Comparison of ENCODE assay signal across 13 mouse cellular contexts in genomic region chr2:179687243-179687681, GRCm38 (mm10).
DNase-seq lines count a peak whose midpoint lies in the region; ATAC-seq and TF ChIP-seq lines count a peak whose summit lies in the region.
"Had no signal": no experiment of that assay in that cellular context is flagged by ENCODE, and none has a peak within 500 bp of the region (broad histone marks: within the 10 kb centered on the region; RNA-seq: fewer than 3 reads in every experiment).

No protein-coding gene starts in this region.

- WGBS in hindbrain, embryonic 14.5 days: 37% methylated on average over 12 of the region's 12 CpGs
- 75% methylated on average over 12 of the region's 12 CpGs for WGBS in hindbrain, embryonic 11.5 days
- WGBS in limb, embryonic 11.5 days: 8% methylated on average over 12 of the region's 12 CpGs
- WGBS in midbrain, embryonic 13.5 days: 35% methylated on average over 12 of the region's 12 CpGs
- WGBS in liver, postnatal 0 days (ENCODE audit: insufficient replicate concordance): 43% methylated on average over 12 of the region's 12 CpGs

- no peaks in the 10 kb centered on the region for H3K9me3 ChIP-seq in hindbrain, embryonic 14.5 days (ENCODE audit: control insufficient read depth, low read length)
- H3K9me3 ChIP-seq in hindbrain, embryonic 11.5 days (ENCODE audit: control insufficient read depth, low read length): no peaks in the 10 kb centered on the region
- no peaks in the 10 kb centered on the region for H3K9me3 ChIP-seq in limb, embryonic 11.5 days (ENCODE audit: control insufficient read depth, low read length)
- H3K9me3 ChIP-seq in midbrain, embryonic 13.5 days: no peaks in the 10 kb centered on the region
- no peaks in the 10 kb centered on the region for H3K9me3 ChIP-seq in liver, postnatal 0 days (ENCODE audit: low read length)
- H3K9me3 ChIP-seq: heart, embryonic 13.5 days had no signal

- no peak overlapping the region for H3K4me3 ChIP-seq in hindbrain, embryonic 14.5 days (replicated peaks; ENCODE audit: low read length)
- H3K4me3 ChIP-seq in hindbrain, embryonic 11.5 days (ENCODE audit: low read depth, low read length): no peak overlapping the region
- no peak overlapping the region for H3K4me3 ChIP-seq in limb, embryonic 11.5 days (ENCODE audit: low read depth, low read length)
- H3K4me3 ChIP-seq in midbrain, embryonic 13.5 days (replicated peaks): no peak overlapping the region
- H3K4me3 ChIP-seq in liver, postnatal 0 days (ENCODE audit: low read depth, low read length): no peak overlapping the region
- H3K4me3 ChIP-seq: erythroblast, embryonic 14.5 days; heart, embryonic 13.5 days had no signal

- no peak overlapping the region for H3K9ac ChIP-seq in hindbrain, embryonic 14.5 days
- no peak overlapping the region for H3K9ac ChIP-seq in hindbrain, embryonic 11.5 days (ENCODE audit: low read depth, low read length)
- H3K9ac ChIP-seq in limb, embryonic 11.5 days (ENCODE audit: low read length): no peak overlapping the region
- no peak overlapping the region for H3K9ac ChIP-seq in midbrain, embryonic 13.5 days (replicated peaks)
- no peak overlapping the region for H3K9ac ChIP-seq in liver, postnatal 0 days (replicated peaks)
- H3K9ac ChIP-seq: heart, embryonic 13.5 days had no signal

- H3K4me1 ChIP-seq in hindbrain, embryonic 14.5 days (replicated peaks; ENCODE audit: control insufficient read depth, insufficient read depth, low read length): peaks cover 16% of the 10 kb centered on the region
- H3K4me1 ChIP-seq in hindbrain, embryonic 11.5 days (replicated peaks; ENCODE audit: control insufficient read depth, insufficient read depth, low read length): no peaks in the 10 kb centered on the region
- H3K4me1 ChIP-seq in limb, embryonic 11.5 days (ENCODE audit: control insufficient read depth, insufficient read depth, low read length): peaks cover 12% of the 10 kb centered on the region
- H3K4me1 ChIP-seq in midbrain, embryonic 13.5 days (replicated peaks): peaks cover 33% of the 10 kb centered on the region
- H3K4me1 ChIP-seq in liver, postnatal 0 days (ENCODE audit: insufficient read depth): no peaks in the 10 kb centered on the region
- H3K4me1 ChIP-seq: heart, embryonic 13.5 days had no signal

- TF ChIP-seq EP300 in liver, postnatal 0 days (IDR thresholded peaks at IDR 0.05; ENCODE audit: low read depth): no peak

- no peak for DNase-seq in hindbrain, embryonic 14.5 days (ENCODE audit: low spot score)
- no peak for DNase-seq in hindbrain, embryonic 11.5 days (ENCODE audit: low spot score)
- peak; percentile 34 for DNase-seq in embryo, embryonic 11.5 days (ENCODE audit: low read depth, low spot score)
- DNase-seq in limb, embryonic 11.5 days (ENCODE audit: low spot score): peak; percentile 70
- DNase-seq in layer of hippocampus, postnatal 25 days (ENCODE audit: extremely low spot score in 1 of 2, low spot score in 1 of 2): no peak
- DNase-seq in liver, postnatal 0 days: no peak
- DNase-seq: cerebellum, postnatal 14 days; right cerebral cortex, postnatal 14 days; thymus, postnatal 25 days had no signal

- H3K27ac ChIP-seq in hindbrain, embryonic 14.5 days: peak overlapping the region; percentile 62
- H3K27ac ChIP-seq in hindbrain, embryonic 11.5 days (ENCODE audit: low read depth, low read length): no peak overlapping the region
- no peak overlapping the region for H3K27ac ChIP-seq in limb, embryonic 11.5 days (replicated peaks; ENCODE audit: low read depth, low read length)
- peak overlapping the region; percentile 69 for H3K27ac ChIP-seq in midbrain, embryonic 13.5 days
- no peak overlapping the region for H3K27ac ChIP-seq in liver, postnatal 0 days (ENCODE audit: low read depth)
- H3K27ac ChIP-seq: heart, embryonic 13.5 days had no signal

- no peaks in the 10 kb centered on the region for H3K27me3 ChIP-seq in hindbrain, embryonic 14.5 days (ENCODE audit: control insufficient read depth, insufficient read depth, low read length)
- H3K27me3 ChIP-seq in hindbrain, embryonic 11.5 days (ENCODE audit: control insufficient read depth, insufficient read depth, low read length): no peaks in the 10 kb centered on the region; the same call in 1 of the 2 replicates
- H3K27me3 ChIP-seq in limb, embryonic 11.5 days (ENCODE audit: control insufficient read depth, insufficient read depth, low read length): no peaks in the 10 kb centered on the region
- 0 out of 2 replicates have a peak, but pooled peaks cover 2% of the 10 kb centered on the region for H3K27me3 ChIP-seq in midbrain, embryonic 13.5 days
- H3K27me3 ChIP-seq in liver, postnatal 0 days (ENCODE audit: insufficient read depth, low read length): no peaks in the 10 kb centered on the region

- H3K4me2 ChIP-seq in hindbrain, embryonic 14.5 days (replicated peaks): no peak overlapping the region
- no peak overlapping the region for H3K4me2 ChIP-seq in hindbrain, embryonic 11.5 days (replicated peaks; ENCODE audit: low read depth, low read length)
- H3K4me2 ChIP-seq in limb, embryonic 11.5 days (ENCODE audit: low read depth, severe bottlenecking): no peak overlapping the region
- H3K4me2 ChIP-seq in midbrain, embryonic 13.5 days (replicated peaks): no peak overlapping the region
- no peak overlapping the region for H3K4me2 ChIP-seq in liver, postnatal 0 days (ENCODE audit: low read depth, low read length)
- H3K4me2 ChIP-seq: heart, embryonic 13.5 days had no signal

- TF ChIP-seq CTCF in liver, postnatal 0 days (IDR thresholded peaks at IDR 0.05; ENCODE audit: low read depth): no peak

- 0 out of 2 replicates have a peak, but pooled peaks have one; percentile 41 for ATAC-seq in hindbrain, embryonic 14.5 days (ENCODE audit: low FRiP score)
- no peak for ATAC-seq in hindbrain, embryonic 11.5 days (ENCODE audit: low FRiP score)
- peak; percentile 45; the same call in 1 of the 2 replicates for ATAC-seq in limb, embryonic 11.5 days (ENCODE audit: insufficient number of reproducible peaks, low FRiP score, low TSS enrichment, low read depth)
- peak; percentile 25; the same call in 1 of the 2 replicates for ATAC-seq in midbrain, embryonic 13.5 days
- no peak for ATAC-seq in liver, postnatal 0 days
- ATAC-seq: CD4-positive, CD25-positive, alpha-beta regulatory T cell, adult 4 months had no signal

- no peaks in the 10 kb centered on the region for H3K36me3 ChIP-seq in hindbrain, embryonic 14.5 days (replicated peaks; ENCODE audit: control insufficient read depth, insufficient read depth)
- no peaks in the 10 kb centered on the region for H3K36me3 ChIP-seq in hindbrain, embryonic 11.5 days (ENCODE audit: control insufficient read depth, insufficient read depth, low read length)
- H3K36me3 ChIP-seq in limb, embryonic 11.5 days (ENCODE audit: control insufficient read depth, insufficient read depth, low read length): no peaks in the 10 kb centered on the region
- no peaks in the 10 kb centered on the region for H3K36me3 ChIP-seq in midbrain, embryonic 13.5 days
- H3K36me3 ChIP-seq in liver, postnatal 0 days (replicated peaks; ENCODE audit: insufficient read depth, low read length): no peaks in the 10 kb centered on the region
- H3K36me3 ChIP-seq: heart, embryonic 13.5 days had no signal

Comparison
In these comparisons a context has a peak if more than half of its experiments do, and no peak if none do; other contexts are left out.
1. ATAC-seq: peak in hindbrain, embryonic 14.5 days (single experiment), limb, embryonic 11.5 days (single experiment) and midbrain, embryonic 13.5 days (single experiment); none in hindbrain, embryonic 11.5 days (single experiment) and liver, postnatal 0 days (single experiment).
2. H3K27ac ChIP-seq: peak in hindbrain, embryonic 14.5 days (single experiment) and midbrain, embryonic 13.5 days (single experiment); none in hindbrain, embryonic 11.5 days (single experiment), limb, embryonic 11.5 days (single experiment) and liver, postnatal 0 days (single experiment).
3. DNase-seq: peak in embryo, embryonic 11.5 days (single experiment) and limb, embryonic 11.5 days (single experiment); none in hindbrain, embryonic 14.5 days (single experiment), hindbrain, embryonic 11.5 days (single experiment), layer of hippocampus, postnatal 25 days (0 of 2) and liver, postnatal 0 days (single experiment).